Mouse (Mus musculus) C2C12 (cell line): Measurements from ENCODE around the gene Sf3a2. TPM values are rescaled to one million over a fixed set of nuclear protein-coding genes. Genes with fewer than 3 reads are reported as not detected.

Experiments
- H3K27me3 ChIP-seq: one replicate; pipeline ENCODE4 v1.6.1; 2011; ENCODE audit not compliant: control insufficient read depth, insufficient read depth, insufficient read length
- H3K36me3 ChIP-seq: one replicate; pipeline ENCODE4 v1.6.1; 2011; ENCODE audit not compliant: control insufficient read depth, insufficient read depth
- H3K4me3 ChIP-seq: one replicate; pipeline ENCODE4 v1.5.1; 2011; ENCODE audit warnings: mild to moderate bottlenecking, control low read depth; ENCODE audit not compliant: poor library complexity, insufficient read depth, severe bottlenecking
- H3K79me2 ChIP-seq: one replicate; pipeline ENCODE4 v1.6.1; 2011; ENCODE audit not compliant: control insufficient read depth, insufficient read depth
- H3K79me3 ChIP-seq: one replicate; pipeline ENCODE4 v1.6.1; 2011; ENCODE audit warnings: low read depth, control low read depth
- H3ac ChIP-seq: one replicate; pipeline ENCODE3; 2011; ENCODE audit warnings: low read depth; ENCODE audit not compliant: control insufficient read depth, insufficient read length
- CEBPB ChIP-seq: IDR thresholded peaks from one replicate; pipeline ENCODE4 v1.6.1; 2011; ENCODE audit warnings: low read depth, mild to moderate bottlenecking, control low read depth, moderate library complexity
- CTCF ChIP-seq: IDR thresholded peaks from one replicate; pipeline ENCODE4 v1.5.1; 2011; ENCODE audit not compliant: control insufficient read depth, insufficient read depth, insufficient read length
- FOSL1 ChIP-seq: IDR thresholded peaks from one replicate; pipeline ENCODE4 v1.8.0; 2011; ENCODE audit warnings: mild to moderate bottlenecking, low read length; ENCODE audit not compliant: poor library complexity, insufficient read depth, severe bottlenecking
- MAX ChIP-seq: IDR thresholded peaks from one replicate; pipeline ENCODE4 v1.6.1; 2011; ENCODE audit warnings: mild to moderate bottlenecking, control low read depth
- MYOD1 ChIP-seq: IDR thresholded peaks from one replicate; pipeline ENCODE4 v1.6.1; 2011; ENCODE audit warnings: low read depth; ENCODE audit not compliant: control insufficient read depth, insufficient read length
- MYOG ChIP-seq: IDR thresholded peaks from one replicate; pipeline ENCODE4 v1.6.1; 2011; ENCODE audit not compliant: control insufficient read depth, insufficient read length; ENCODE audit errors: extremely low read depth
- USF1 ChIP-seq: IDR thresholded peaks from one replicate; pipeline ENCODE4 v1.6.1; 2011; ENCODE audit warnings: low read depth, mild to moderate bottlenecking, control low read depth, moderate library complexity
- polyA plus RNA-seq: library from polyadenylated mRNA; unstranded; fragments of >200 nt; fragmentation: generic; extraction: Trizol; gene quantifications from one replicate; pipeline ENCODE4 v1.2.1, GENCODE M21; 2012; ENCODE audit warnings: missing spikeins

Sf3a2 gene
- polyA plus RNA-seq, 1 experiment = 106 TPM

- Histone ChIP-seq H3ac (no peak overlapping the region), H3K27me3 (no peaks in the 10 kb centered on the region), H3K36me3 (peaks cover 65% of the 10 kb centered on the region), H3K79me2 (peaks cover 47% of the 10 kb centered on the region), H3K4me3 (no peak overlapping the region), H3K79me3 (peaks cover 29% of the 10 kb centered on the region)
- TF ChIP-seq FOSL1 = no peak
Measured at GRCm38 (mm10) chr10:80794750-80795149, 3.2 kb upstream of the Sf3a2 start.

GRCm38 (mm10) chr10:80796307-80796848 lies 1.6 kb upstream of the Sf3a2 start:
- H3K79me2 ChIP-seq = peaks cover 64% of the 10 kb centered on the region

GRCm38 (mm10) chr10:80797186-80798149 lies 530 bp upstream of the Sf3a2 start:
- no peak for TF ChIP-seq MYOG
- TF ChIP-seq CEBPB = no peak
- TF ChIP-seq USF1 = no peak
- TF ChIP-seq MYOD1 = no peak
- no peak for TF ChIP-seq FOSL1
- TF ChIP-seq MAX = no peak
- TF ChIP-seq CTCF = no peak

More at GRCm38 (mm10) chr10:80796307-80796848, 1.6 kb upstream of the Sf3a2 start:
- peak overlapping the region; percentile 99 for H3K4me3 ChIP-seq
- H3K79me3 ChIP-seq = peaks cover 45% of the 10 kb centered on the region
- TF ChIP-seq FOSL1 (no peak), USF1 (no peak), MYOD1 (no peak), CEBPB (no peak), CTCF (no peak), MAX (no peak), MYOG (no peak)
- peaks cover 69% of the 10 kb centered on the region for H3K36me3 ChIP-seq
- peak overlapping the region; percentile 86 for H3ac ChIP-seq
- H3K27me3 ChIP-seq = no peaks in the 10 kb centered on the region

GRCm38 (mm10) chr10:80799070-80799566 lies 1.1 kb downstream of the Sf3a2 start:
- H3K4me3 ChIP-seq = peak overlapping the region; percentile 99
- peak overlapping the region; percentile 86 for H3ac ChIP-seq
- no peak for TF ChIP-seq FOSL1
- TF ChIP-seq MYOG = no peak
- no peak for TF ChIP-seq CTCF
- no peak for TF ChIP-seq USF1
- no peak for TF ChIP-seq MYOD1
- no peak for TF ChIP-seq CEBPB
- TF ChIP-seq MAX = no peak
- H3K36me3 ChIP-seq = peaks cover 75% of the 10 kb centered on the region
- peaks cover 74% of the 10 kb centered on the region for H3K79me2 ChIP-seq
- H3K27me3 ChIP-seq = no peaks in the 10 kb centered on the region
- peaks cover 53% of the 10 kb centered on the region for H3K79me3 ChIP-seq

More at GRCm38 (mm10) chr10:80797186-80798149, 530 bp upstream of the Sf3a2 start:
- Histone ChIP-seq H3K79me2 (peaks cover 74% of the 10 kb centered on the region), H3K4me3 (peak overlapping the region; percentile 99), H3K79me3 (peaks cover 53% of the 10 kb centered on the region), H3K36me3 (peaks cover 76% of the 10 kb centered on the region), H3K27me3 (no peaks in the 10 kb centered on the region), H3ac (peak overlapping the region; percentile 86)

GRCm38 (mm10) chr10:80802204-80802912 lies 4.4 kb downstream of the Sf3a2 start:
- no peak overlapping the region for H3K4me3 ChIP-seq
- TF ChIP-seq USF1 (no peak), FOSL1 (no peak), MYOD1 (no peak), MYOG (no peak), CEBPB (no peak), MAX (no peak), CTCF (no peak)
- peaks cover 68% of the 10 kb centered on the region for H3K36me3 ChIP-seq
- peaks cover 51% of the 10 kb centered on the region for H3K79me2 ChIP-seq
- H3ac ChIP-seq = no peak overlapping the region
- H3K79me3 ChIP-seq = peaks cover 39% of the 10 kb centered on the region
- H3K27me3 ChIP-seq = no peaks in the 10 kb centered on the region

GRCm38 (mm10) chr10:80802996-80803395 lies 5.0 kb downstream of the Sf3a2 start:
- peaks cover 68% of the 10 kb centered on the region for H3K36me3 ChIP-seq
- H3K4me3 ChIP-seq = no peak overlapping the region
- TF ChIP-seq FOSL1 (no peak), MYOG (no peak), MAX (no peak), CTCF (no peak), MYOD1 (no peak), CEBPB (no peak), USF1 (no peak)
- peaks cover 36% of the 10 kb centered on the region for H3K79me3 ChIP-seq
- no peaks in the 10 kb centered on the region for H3K27me3 ChIP-seq
- no peak overlapping the region for H3ac ChIP-seq
- H3K79me2 ChIP-seq = peaks cover 45% of the 10 kb centered on the region
